Mouse (Mus musculus) lung, adult 2 months (tissue): ENCODE measurements around the gene Sgsh.

Experiments used
- CTCF ChIP-seq: fragments of 200-500 bp; IDR thresholded peaks from 2 replicates; pipeline ENCODE4 v1.5.1; 2011; ENCODE audit warnings: mild to moderate bottlenecking, low read length, control low read depth; ENCODE audit not compliant: insufficient read depth
- POLR2A ChIP-seq: fragments of 200-500 bp; IDR thresholded peaks from 2 replicates; pipeline ENCODE4 v1.6.1; 2011; ENCODE audit warnings: low read depth, mild to moderate bottlenecking, control low read depth, low read length, borderline replicate concordance; ENCODE audit errors: extremely low read depth

- no peak for TF ChIP-seq CTCF
- TF ChIP-seq POLR2A = no peak
These were observed 40.6 kb upstream of the Sgsh start for GRCm38 (mm10) chr11:119395931-119396330.
